Mouse (Mus musculus) spleen, adult 18-20 months (tissue): ENCODE results near the gene Optn.
A peak's percentile ranks its signal among the peaks of the same experiment; 100 is the strongest.

Source experiments
- DNase-seq, 2 experiments: peaks; one replicate each; pipeline ENCODE4 v3.0.0; 2022; ENCODE audit warnings: mixed read lengths in 2 of 2

Gene Optn

GRCm38 (mm10) chr2:5059997-5060396 lies 3.9 kb downstream of the Optn start:
- no peak for DNase-seq

- no peak for DNase-seq
Observed at GRCm38 (mm10) chr2:5058436-5058835, 5.4 kb downstream of the Optn start.

GRCm38 (mm10) chr2:5050562-5050961 lies 13.3 kb downstream of the Optn start:
- DNase-seq, result no peak

- no peak for DNase-seq
Observed at GRCm38 (mm10) chr2:5047016-5047415, 16.8 kb downstream of the Optn start.

GRCm38 (mm10) chr2:5045269-5045965 lies 18.4 kb downstream of the Optn start:
- DNase-seq, result peak; percentile 21 to 32

GRCm38 (mm10) chr2:5044321-5044720 lies 19.5 kb downstream of the Optn start:
- DNase-seq, result no peak

- no peak for DNase-seq
Observed at GRCm38 (mm10) chr2:5043476-5043761, 20.4 kb downstream of the Optn start.

- no peak for DNase-seq
Observed at GRCm38 (mm10) chr2:5042616-5043475, 21.0 kb downstream of the Optn start.

- DNase-seq, result no peak
Observed at GRCm38 (mm10) chr2:5041854-5042253, 22.0 kb downstream of the Optn start.

- no peak for DNase-seq
Observed at GRCm38 (mm10) chr2:5040281-5041161, 23.3 kb downstream of the Optn start.

GRCm38 (mm10) chr2:5039350-5040170 lies 24.3 kb downstream of the Optn start:
- DNase-seq, result no peak

- no peak for DNase-seq
Observed at GRCm38 (mm10) chr2:5038320-5038719, 25.5 kb downstream of the Optn start.

GRCm38 (mm10) chr2:5037390-5037789 lies 26.5 kb downstream of the Optn start:
- no peak for DNase-seq

GRCm38 (mm10) chr2:5036411-5037076 lies 27.3 kb downstream of the Optn start:
- DNase-seq, result no peak

- DNase-seq, result no peak
Observed at GRCm38 (mm10) chr2:5035241-5035640, 28.6 kb downstream of the Optn start.

- no peak for DNase-seq
Observed at GRCm38 (mm10) chr2:5034801-5035200, 29.1 kb downstream of the Optn start.

- DNase-seq, result no peak
Observed at GRCm38 (mm10) chr2:5033546-5034420, 30.1 kb downstream of the Optn start.

- no peak for DNase-seq
Observed at GRCm38 (mm10) chr2:5032665-5033064, 31.2 kb downstream of the Optn start.

GRCm38 (mm10) chr2:5031215-5031614 lies 32.6 kb downstream of the Optn start:
- no peak for DNase-seq

- DNase-seq, result no peak
Observed at GRCm38 (mm10) chr2:5029808-5030207, 34.0 kb downstream of the Optn start.

- DNase-seq, result no peak
Observed at GRCm38 (mm10) chr2:5028047-5028446, 35.8 kb downstream of the Optn start.
